Mouse (Mus musculus): ENCODE measurements around the gene Srp54a.
"Not testable (repeated sequence)": the region's sequence is repeated elsewhere in the genome, so short reads cannot be mapped to it uniquely, and the experiment has no call there.

Srp54a gene

GRCm38 (mm10) chr12:55124731-55125130, 44.7 kb downstream of the Srp54a start:
- DNase-seq (ENCODE audit: low spot score) = not testable (repeated sequence)

GRCm38 (mm10) chr12:55135540-55135939, 55.5 kb downstream of the Srp54a start:
- DNase-seq (ENCODE audit: low spot score) = not testable (repeated sequence)

- not testable (repeated sequence) for DNase-seq (ENCODE audit: low spot score)
Observed at GRCm38 (mm10) chr12:55137859-55138258, 57.8 kb downstream of the Srp54a start.

GRCm38 (mm10) chr12:55154559-55155448, 74.7 kb downstream of the Srp54a start, which contains the start of gene Srp54b:
Srp54b (plus strand) TSS chr12:55155104.
- not testable (repeated sequence) for DNase-seq (ENCODE audit: low spot score)

- DNase-seq (ENCODE audit: low spot score) = not testable (repeated sequence)
Observed at GRCm38 (mm10) chr12:55155449-55155783, 75.4 kb downstream of the Srp54a start.

Data from retina, embryonic 14.5 days (tissue).